Mouse (Mus musculus): ENCODE results near the gene Stra8.
A peak's percentile ranks its signal among the peaks of the same experiment; 100 is the strongest.

Stra8 gene

GRCm38 (mm10) chr6:34942446-34942845, 22.5 kb downstream of the Stra8 start:
- DNase-seq: peak; percentile 62 to 84

DNA sequence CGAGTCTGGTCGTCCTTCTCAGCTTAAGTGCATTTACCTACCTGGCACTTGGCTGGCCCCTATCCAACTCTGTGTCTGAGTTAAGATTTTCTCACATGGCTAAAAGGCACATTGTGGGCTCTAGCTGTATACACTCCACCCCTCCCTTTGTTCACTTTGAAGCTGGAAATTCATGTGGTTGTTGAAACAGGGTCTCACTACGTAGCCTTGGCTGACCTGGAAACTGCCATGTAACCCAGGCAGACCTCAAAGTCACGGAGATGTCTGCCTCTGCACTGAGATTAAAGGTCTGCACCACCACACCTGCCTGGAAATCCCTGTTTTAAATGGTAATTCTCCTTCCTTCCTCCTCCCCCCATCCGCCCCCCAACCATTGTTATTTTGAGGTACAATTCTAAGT, 23.5 kb downstream of the Stra8 start:
- DNase-seq: no peak

DNA sequence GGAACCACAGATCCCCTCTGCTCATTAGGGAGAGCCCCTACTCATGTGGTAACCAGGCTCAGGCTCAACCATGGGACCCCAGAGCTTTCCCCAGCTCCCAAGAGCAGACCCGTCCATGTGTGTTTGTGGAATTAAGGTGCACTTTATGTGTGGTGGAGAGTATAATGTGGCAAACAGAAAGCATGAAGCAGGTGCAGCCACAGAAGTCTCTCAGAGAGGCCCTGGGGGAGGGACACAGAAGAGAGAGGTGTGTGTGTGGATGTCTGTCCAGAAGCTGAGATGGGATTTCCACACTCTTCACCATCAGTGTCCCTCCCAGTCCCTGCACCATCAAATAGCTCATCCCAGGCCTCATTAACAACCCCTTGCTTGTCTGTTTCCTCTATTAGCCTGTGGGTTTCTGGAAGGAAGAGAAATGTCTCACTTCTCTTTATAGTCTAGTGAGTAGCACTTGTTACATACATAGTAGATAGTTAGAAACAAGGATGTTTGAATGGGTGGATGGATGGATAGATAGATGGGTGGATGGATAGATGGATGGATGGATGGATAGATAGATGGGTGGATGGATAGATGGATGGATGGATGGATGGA, 26.6 kb downstream of the Stra8 start:
- DNase-seq: no peak

GRCm38 (mm10) chr6:34948461-34948860, 28.5 kb downstream of the Stra8 start:
- DNase-seq: no peak

GRCm38 (mm10) chr6:34951518-34951917, 31.6 kb downstream of the Stra8 start:
- DNase-seq: no peak

- peak; percentile 55 to 61 for DNase-seq
These were observed 32.1 kb downstream of the Stra8 start for GRCm38 (mm10) chr6:34951956-34952667.

GRCm38 (mm10) chr6:34954926-34955861, 35.2 kb downstream of the Stra8 start:
- DNase-seq: peak; percentile 49 to 65

DNA sequence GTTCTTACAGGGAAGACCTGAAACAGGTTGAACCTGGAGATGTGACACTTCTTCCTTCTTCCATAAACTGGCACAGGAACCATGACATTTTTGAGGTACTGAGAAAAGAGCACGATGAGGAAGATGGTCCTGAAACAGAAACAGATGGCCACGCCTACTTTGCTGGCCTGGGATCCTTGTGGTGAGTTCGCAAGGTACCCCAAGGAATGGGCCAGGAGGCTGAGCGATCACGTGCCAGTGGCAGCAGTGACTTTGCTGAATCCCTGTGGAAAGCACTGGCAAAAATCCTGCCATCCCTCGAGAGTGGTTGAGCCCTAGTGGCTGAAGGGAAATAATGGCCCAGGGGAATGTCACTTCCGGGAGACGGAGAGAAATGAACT, 35.9 kb downstream of the Stra8 start:
- DNase-seq: no peak

DNA sequence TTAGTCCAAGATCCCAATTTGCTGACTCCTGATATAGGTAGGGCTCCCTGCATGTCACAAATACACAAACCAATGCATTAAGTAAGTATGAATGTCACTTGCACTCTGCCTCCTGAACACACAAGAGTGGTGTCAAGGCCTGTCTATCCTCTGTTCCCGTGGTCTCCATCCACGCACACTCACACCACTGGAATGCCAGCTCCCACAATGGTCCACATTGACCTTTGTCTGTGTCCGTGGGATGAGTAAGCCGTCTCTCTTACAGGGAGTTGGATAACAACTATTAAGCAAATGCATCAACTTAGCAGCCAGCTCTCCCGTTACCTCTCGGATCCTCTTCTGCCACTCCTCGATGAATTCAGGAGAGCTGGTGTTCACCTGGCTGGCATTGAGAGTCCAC, 39.2 kb downstream of the Stra8 start:
- no peak for DNase-seq

- DNase-seq: no peak
These were observed 44.6 kb downstream of the Stra8 start for GRCm38 (mm10) chr6:34964550-34964949.

DNA sequence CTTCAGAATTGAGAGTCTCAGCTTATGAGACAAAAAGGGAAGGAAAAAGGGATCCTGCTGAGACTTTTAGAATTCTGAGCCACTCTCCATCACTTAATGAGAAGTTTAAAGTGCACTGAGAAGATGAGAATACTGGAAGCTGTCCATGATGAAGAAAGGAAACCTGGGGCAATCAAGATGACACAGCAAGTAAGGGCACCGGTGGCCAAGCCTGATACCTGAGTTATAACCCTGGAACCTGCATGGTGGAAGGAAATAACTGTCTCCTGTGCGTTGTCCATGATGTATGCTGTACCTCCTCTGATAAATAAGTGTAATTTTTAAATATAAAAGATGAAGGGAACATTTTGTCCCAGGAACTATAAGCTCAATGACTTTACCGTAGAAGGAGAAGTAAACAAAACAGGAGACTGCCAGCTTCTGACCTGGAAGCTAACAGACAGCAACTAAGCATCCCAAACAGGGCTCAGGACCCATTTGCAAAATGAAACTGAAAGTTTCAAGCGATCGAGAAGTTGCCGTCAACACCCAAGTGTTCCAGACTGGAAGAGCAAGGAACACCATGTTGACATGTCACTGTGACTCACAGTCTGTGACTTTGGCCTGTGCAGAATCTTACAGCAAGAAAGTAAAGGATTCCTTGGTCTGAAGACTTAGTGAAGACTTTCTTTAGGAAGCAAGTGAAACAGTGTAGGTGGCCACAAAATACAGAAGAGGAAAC, 46.0 kb downstream of the Stra8 start:
- no peak for DNase-seq

DNA sequence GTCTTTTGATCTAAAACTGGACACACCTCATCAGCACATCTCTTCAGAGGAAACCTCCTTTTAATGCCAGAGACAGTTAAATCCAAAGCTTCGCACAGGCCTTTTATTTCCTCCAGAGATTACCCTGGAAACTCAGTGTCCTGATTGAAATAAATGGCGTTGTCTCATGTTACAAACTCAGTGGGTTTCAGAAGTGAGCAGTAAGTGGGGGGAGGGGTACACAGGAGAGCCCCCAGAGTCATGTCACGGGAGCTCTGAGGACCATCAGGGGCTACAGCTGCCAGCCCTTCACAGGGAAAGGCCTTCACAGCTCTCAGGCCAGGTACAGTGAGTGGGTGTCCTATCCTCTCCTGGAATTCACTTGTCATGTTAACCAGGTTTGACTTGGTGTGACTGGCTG, 51.2 kb downstream of the Stra8 start:
- no peak for DNase-seq

DNA sequence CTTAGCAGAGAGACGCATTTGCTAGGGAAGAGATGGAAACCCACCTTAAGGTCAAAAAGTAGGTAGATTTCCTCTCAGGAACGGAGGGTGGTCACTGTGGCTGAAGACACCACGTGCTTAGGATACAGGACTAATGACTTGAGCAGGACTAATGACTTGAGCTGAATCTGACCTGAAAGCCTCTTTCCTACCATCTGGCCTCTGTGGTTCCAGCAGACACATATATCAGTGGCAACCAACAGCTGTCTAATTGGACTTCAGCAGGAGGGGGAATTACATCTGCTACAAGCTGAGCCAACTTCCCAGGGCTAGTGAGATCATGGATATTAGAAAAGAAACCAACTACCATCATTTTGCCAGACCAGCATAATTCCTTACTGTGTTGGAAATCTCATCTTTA, 59.3 kb downstream of the Stra8 start:
- no peak for DNase-seq

DNA sequence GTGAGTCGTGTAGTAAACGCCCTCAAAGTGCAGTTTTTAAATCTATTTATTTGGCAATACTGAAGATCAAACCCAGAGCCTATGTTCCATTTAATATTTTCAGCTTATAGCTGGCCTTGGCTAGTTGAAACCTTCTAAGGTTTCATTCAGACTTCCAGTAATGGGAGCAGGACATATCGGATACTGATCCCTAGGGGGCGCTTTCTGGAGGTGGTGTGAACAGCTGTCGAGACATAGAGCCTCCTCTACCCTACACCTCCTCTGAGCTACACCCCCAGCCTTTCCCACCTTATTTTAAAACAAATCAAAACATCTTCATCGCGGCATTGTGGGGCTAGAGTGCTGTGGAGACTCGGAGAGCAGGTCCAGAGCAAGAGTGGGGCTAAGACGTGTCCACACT, 60.7 kb downstream of the Stra8 start:
- no peak for DNase-seq

DNA sequence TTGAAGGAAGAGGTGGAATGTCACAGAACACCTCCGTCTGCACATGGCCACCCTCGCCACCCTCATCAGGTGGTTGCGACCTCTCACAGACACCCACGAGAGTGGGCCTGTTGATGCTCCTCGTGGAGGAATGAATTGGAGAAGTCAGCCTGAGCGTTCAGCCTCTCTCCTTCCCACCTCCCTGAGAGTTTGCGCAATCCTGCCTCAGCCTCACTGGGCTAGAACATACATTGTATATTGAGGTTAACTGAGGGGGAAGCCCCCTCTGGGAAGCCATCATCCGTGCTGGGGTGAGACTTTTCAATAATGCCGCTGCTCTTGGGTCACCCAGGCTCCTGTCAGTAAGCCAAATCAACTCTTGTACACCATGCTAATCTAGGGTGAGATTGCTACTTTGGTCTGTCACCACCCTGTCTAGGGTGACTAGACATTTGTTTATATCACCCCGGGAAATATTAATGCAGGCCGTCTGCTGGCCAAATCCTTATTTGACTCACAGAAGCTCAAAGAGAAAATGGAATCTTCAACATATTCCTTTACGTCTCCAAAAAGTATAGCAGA, 67.2 kb downstream of the Stra8 start:
- DNase-seq: no peak

GRCm38 (mm10) chr6:34988081-34988761, 68.3 kb downstream of the Stra8 start, which contains the start of gene Slc23a4:
Slc23a4 (minus strand) TSS chr6:34988404.
- DNase-seq: peak; percentile 52 to 65
